Mouse (Mus musculus) layer of hippocampus, adult 2 months (tissue): ENCODE data around the gene Myod1. TPM values are rescaled to one million over a fixed set of nuclear protein-coding genes. Genes with fewer than 3 reads are reported as not detected.

ENCODE experiments used
- DNase-seq, 2 experiments: peaks; one replicate each; pipeline ENCODE4 v3.0.0; 2022; ENCODE audit warnings: low spot score in 2 of 2
- H3K27ac ChIP-seq: fragments of 200-600 bp; 2 replicates; pipeline ENCODE4 v1.8.1; 2022
- H3K4me3 ChIP-seq: fragments of 200-600 bp; 2 replicates; pipeline ENCODE4 v1.8.1; 2022; ENCODE audit warnings: mild to moderate bottlenecking
- CTCF ChIP-seq: fragments of 200-600 bp; conservative IDR thresholded peaks from 2 replicates; pipeline ENCODE4 v1.8.1; 2022; ENCODE audit warnings: antibody characterized with exemption, mild to moderate bottlenecking, moderate library complexity
- total RNA-seq, 2 experiments: library from RNA; stranded (reverse); gene quantifications; 2 replicates each; pipeline ENCODE4 v1.2.3; 2021

Myod1 gene
- total RNA-seq, 2 experiments from 2014 or later = 0.20 TPM; not detected in 1

DNA sequence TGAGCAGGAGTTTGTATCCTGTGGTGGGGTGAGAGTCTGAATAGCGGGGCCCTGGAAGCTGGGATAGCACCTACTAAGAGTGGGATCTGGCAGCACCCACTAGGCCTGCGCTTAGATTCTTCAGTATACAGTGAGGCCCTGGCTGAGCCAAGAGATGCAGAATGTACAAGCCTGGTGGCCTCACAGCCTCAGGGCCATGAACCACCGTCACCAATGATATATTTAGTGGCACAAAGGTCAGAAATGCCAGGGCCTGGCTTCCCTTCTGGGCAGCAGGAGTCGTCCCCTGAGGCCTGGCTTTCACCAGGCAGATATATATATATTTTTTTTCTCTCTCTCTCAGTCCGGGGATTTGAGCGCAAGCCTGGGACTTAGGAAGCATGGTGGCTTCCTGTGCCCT, 34.5 kb downstream of the Myod1 start:
- no peak overlapping the region for H3K4me3 ChIP-seq
- no peak for DNase-seq
- no peak for TF ChIP-seq CTCF
- H3K27ac ChIP-seq = peak overlapping the region; percentile 6; the same call in 1 of the 2 replicates

DNA sequence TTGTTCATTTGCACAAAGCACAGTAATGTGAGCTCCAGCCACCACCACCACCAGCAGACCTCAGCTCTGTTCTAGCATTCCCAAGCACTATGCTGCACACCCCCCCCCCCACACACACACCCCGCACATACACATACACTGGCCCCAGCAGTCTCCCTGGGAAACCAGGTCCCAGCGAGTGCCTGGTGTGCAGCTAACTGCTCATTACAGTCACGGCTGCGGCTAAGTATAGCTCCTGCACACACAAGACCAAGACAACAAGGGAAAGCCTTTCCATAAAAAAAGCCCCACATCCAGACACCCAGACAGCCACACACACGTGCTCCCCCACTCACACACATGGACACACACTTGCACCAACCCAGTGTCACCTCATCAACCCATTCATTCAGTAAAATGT, 36.5 kb downstream of the Myod1 start:
- TF ChIP-seq CTCF = no peak
- Histone ChIP-seq H3K4me3 (no peak overlapping the region), H3K27ac (peak overlapping the region; percentile 43; the same call in 1 of the 2 replicates)
- no peak for DNase-seq

DNA sequence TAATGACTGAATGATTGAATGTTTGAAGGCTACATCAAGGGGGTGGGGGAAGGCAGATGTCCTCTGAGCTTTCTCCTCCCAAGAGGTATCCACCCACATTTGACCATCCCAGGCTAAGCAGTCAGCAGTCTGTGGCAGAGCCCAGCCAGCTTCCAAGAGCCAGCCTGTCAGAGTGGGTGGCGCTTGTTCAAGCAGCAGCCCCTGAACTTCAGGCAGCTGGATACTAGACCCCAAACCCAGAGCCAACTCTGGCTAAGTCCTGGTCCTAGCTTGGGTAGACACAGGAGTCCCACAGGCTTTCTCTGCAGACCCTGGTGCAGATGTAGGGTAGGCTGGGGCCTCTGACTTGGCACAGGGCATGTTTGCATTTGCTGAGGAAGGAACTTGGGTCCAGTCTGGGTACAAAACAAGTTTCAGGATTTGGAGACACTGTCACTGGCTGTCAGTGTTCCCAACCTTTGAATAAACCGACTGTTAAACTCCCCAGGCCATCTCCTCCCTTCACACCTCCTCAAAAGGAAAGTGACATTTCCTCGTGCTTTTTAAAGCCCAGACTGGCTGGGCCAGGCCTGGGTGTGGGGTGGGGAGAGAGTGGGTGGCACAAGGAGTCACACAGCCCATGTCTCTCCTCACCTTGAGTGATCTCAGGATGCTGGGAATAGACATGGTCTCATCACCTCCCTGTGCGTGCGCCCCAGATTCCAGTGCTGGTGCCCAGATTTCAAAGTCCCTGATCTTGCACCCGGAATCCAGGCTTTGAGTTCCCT, 37.9 kb downstream of the Myod1 start:
- TF ChIP-seq CTCF = no peak
- H3K4me3 ChIP-seq = no peak overlapping the region

DNA sequence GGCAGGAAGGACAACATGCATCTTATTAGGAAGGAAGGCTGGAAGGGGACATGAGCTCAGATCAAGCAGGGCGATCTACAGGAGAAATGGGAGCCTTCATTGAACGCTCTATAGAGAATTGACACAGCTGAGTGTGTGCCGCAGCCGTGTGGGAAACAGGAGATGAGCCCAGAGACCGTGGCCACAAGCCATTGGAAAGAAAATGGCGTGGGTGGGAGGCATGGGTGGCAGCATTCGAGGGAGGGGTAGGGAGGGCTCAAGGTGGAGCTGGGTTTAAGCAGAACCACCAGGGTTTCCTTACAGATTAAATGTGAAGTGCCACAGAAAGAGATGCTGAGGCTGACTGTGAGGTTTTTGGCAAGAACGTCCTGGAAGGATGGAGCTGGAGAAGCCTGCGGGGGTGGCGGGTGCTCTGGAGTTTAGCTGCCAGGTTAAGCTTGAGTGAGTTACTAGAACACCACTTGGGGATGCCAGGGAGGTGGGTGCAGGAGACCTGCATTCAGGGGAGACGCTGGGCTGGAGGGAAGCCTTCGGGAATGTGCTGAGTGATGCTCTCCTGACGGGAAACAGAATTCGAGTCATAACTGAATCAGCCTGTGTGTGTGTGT, 39.6 kb downstream of the Myod1 start:
- TF ChIP-seq CTCF = no peak
- Histone ChIP-seq H3K4me3 (no peak overlapping the region; the same call in 1 of the 2 replicates), H3K27ac (peak overlapping the region; percentile 84)
- peak in 1 of 2 experiments; percentile 42 for DNase-seq

More for the DNA sequence above, 37.9 kb downstream of the Myod1 start:
- DNase-seq = no peak
- H3K27ac ChIP-seq = peak overlapping the region; percentile 84; the same call in 1 of the 2 replicates

DNA sequence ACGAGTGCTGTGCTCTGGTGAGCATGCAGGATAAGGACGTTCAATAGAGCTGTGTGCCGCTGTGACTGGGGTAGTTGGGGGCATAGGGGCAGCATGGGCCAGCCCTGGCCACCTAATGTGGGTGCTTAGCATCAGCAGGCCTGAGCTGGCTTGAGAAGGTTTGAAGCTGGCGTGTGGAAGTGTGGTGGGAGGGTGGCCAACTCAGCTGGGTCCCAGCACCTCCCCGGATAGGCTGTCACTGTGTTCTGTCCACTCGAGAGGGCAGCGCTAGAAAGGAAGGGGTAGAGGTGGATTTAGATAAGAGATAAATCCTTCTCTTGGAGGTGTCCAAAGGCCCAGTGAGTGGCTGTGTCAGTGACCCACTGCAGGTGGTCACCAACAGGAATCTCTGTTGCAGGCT, 41.2 kb downstream of the Myod1 start:
- 0 out of 2 replicates have a peak overlapping the region, but pooled peaks have one; percentile 20 for H3K27ac ChIP-seq
- no peak for DNase-seq
- no peak for TF ChIP-seq CTCF
- H3K4me3 ChIP-seq = no peak overlapping the region

DNA sequence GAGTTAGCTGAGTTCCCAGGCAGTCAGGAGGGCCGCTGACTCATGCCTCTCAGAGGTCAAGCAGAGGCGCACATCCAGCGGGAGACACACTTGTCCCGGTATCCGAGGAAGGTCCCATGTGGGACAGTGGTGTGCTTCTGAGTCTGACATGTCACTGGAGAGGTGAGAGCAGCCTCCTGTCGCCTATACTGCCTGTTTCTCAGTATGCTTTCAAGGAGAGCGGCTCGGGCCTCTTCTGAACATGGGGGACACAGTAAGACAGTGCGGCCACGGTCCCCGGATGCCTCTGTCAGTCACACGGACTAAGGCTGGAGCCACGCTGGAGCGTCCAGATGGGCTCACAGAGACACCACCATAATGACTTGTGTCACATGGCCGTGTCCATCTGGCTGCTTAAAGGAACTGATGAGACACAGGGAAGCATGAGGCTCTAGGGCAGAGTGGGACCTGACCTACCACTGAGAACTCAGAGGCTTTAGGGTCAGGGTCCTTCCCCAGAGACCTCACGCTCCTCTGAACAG, 41.9 kb downstream of the Myod1 start:
- TF ChIP-seq CTCF = no peak
- Histone ChIP-seq H3K4me3 (no peak overlapping the region), H3K27ac (peak overlapping the region; percentile 72)
- DNase-seq = no peak

DNA sequence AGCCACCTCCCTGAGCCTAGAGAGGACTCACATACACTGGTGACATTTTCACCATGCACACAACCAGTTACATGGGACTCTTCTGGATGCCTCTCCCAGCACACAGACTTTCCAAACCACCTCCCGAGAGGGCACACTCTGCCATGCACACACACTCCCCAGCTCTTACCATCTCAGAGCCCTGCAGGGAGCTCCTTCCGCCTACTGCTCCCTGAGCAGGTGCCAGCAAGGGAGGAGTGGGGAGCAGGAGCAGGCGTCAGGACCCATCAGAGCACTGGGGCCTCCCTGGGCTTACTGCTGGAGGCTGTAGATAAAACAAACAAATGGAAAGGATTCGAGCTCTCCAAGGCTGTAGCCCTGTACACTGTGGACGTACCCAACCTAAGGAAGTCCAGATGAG, 45.3 kb downstream of the Myod1 start:
- no peak for DNase-seq
- Histone ChIP-seq H3K27ac (peak overlapping the region; percentile 92), H3K4me3 (no peak overlapping the region)
- TF ChIP-seq CTCF = no peak

DNA sequence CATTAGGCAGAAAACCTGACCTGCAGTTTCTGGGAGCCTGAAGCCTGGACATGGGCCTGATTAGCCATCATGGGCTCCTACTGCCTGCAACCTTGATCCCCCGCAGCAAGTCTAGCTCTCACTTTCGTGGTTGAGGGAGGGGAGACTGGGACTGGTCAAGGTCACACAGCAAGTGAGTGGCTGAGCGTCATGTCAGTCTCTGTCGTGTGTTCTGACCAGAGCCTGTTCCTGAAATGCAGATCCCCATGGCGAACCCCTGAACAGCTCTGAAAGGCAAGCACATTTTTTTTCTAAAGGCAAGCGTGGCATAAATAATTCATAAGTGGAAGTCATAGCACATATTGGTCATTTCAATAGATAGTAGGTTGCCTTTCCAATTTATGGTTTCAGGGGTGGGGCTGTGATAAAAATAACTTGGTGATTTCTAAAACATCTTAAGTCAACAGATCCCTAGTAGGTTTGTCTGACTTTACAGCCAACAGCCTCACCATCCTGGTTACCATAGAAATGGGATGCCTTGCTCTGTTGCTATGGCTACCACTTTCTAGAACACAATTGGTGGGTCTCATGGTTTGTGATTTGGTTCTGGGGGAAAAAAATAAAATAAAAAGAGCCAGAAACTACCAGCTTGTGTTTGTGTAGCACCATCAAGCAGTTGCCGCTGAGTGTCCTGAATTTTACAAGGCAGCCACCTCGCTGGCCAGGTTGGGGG, 45.9 kb downstream of the Myod1 start:
- Histone ChIP-seq H3K4me3 (peak overlapping the region; percentile 29; the same call in 1 of the 2 replicates), H3K27ac (peak overlapping the region; percentile 92)
- peak in 1 of 2 experiments; percentile 80 for DNase-seq
- no peak for TF ChIP-seq CTCF

DNA sequence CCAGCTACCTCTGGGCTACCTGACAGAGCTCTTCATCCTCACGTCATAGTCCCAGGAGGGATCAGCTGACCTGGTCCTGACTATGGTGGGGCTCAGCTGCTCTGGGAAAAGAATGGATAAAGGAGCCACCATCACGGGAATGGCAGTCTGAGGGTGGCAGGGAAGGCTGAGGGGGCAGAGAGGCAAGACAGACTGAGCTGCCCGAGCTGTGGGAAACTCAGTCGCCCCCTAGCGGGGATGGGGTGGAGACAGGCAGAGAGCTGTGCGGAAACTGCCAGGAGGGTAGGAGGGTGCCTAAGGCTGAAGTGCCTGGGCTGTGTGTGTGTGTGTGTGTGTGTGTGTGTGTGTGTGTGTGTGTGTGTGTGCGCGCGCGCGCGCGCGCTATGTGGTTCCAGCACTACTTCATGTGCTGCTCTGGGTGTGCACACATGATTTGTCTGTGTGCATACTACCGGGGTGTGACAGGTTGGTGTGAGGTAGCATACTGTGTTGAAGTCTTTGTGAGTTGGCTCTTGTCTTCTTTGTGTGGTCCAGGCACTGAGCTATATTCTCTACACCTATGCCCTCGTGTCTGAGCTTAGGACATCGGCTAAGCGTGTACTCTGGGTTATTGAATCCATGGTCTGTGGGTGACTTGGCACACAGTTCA, 46.6 kb downstream of the Myod1 start:
- DNase-seq = peak; percentile 82
- H3K4me3 ChIP-seq = peak overlapping the region; percentile 29; the same call in 1 of the 2 replicates
- peak; percentile 77 for TF ChIP-seq CTCF

DNA sequence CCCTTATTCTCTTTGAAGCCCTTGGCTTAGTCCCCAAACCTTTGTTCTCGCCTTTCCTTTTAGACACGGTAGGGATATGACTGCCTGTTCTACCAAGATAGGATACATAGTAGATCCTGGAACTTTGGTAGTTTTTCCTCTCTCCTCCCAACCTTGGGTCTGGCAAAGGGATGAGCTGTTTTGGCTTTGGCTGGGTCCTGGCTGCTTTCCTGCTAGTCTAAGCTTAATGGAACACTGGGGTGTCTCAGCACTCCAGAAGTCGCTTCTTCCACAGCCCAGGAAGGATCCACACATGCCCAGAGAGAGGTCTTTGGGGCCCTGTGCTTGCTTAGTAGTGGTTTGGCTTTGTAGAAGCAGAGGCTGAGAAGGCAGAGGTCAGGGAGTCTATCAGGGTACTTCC, 47.7 kb downstream of the Myod1 start:
- Histone ChIP-seq H3K4me3 (no peak overlapping the region), H3K27ac (peak overlapping the region; percentile 92; the same call in 1 of the 2 replicates)
- DNase-seq = no peak
- TF ChIP-seq CTCF = no peak

More for the DNA sequence above, 46.6 kb downstream of the Myod1 start:
- peak overlapping the region; percentile 92 for H3K27ac ChIP-seq

DNA sequence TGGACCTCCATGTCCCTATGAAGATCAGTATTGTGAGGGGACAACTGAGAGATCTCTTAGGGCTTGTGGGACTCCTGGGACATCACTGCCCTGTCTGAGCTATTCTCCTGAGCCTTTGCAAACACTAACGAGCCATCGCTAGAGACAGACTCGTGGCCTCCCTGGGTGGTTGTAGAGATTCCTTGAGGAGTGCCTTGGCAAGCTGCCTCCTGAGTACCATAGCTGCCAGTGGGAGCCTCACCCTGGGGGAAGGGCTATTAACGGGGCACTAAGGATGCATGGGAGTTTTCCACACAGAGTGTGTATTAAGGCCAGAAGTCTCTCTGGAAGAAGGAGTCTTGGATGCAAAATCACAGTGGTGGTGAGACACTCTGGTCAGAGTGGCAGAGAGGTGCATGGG, 48.7 kb downstream of the Myod1 start:
- H3K27ac ChIP-seq = peak overlapping the region; percentile 53; the same call in 1 of the 2 replicates
- H3K4me3 ChIP-seq = no peak overlapping the region
- no peak for TF ChIP-seq CTCF
- DNase-seq = no peak

Other genes starting within 250 kb of the Myod1 start
- gene Abcc8, start 196.4 kb upstream of the Myod1 start, total RNA-seq = 10 to 100 TPM; 52.2 to 63.1 TPM
- under 1 TPM; 0.23 to 0.54 TPM for gene Ush1c, start 138.0 kb upstream of the Myod1 start, total RNA-seq
- under 1 TPM; 0.20 to 0.25 TPM for gene Otog, start 135.5 kb upstream of the Myod1 start, total RNA-seq
- 100 to 1,000 TPM; 120 TPM for gene Kcnc1, start 20.0 kb downstream of the Myod1 start, total RNA-seq